Mouse (Mus musculus) erythroblast, embryonic 14.5 days (primary cell): ENCODE results near the gene Prkcg.

Experiments
- GATA1 ChIP-seq: IDR thresholded peaks from 2 replicates; pipeline ENCODE4 v1.6.1; 2012; ENCODE audit warnings: low read length, inconsistent platforms, mixed read lengths
- TAL1 ChIP-seq: IDR thresholded peaks from 3 replicates; pipeline ENCODE4 v1.6.1; 2012; ENCODE audit warnings: low read length, inconsistent platforms, mixed read lengths

DNA sequence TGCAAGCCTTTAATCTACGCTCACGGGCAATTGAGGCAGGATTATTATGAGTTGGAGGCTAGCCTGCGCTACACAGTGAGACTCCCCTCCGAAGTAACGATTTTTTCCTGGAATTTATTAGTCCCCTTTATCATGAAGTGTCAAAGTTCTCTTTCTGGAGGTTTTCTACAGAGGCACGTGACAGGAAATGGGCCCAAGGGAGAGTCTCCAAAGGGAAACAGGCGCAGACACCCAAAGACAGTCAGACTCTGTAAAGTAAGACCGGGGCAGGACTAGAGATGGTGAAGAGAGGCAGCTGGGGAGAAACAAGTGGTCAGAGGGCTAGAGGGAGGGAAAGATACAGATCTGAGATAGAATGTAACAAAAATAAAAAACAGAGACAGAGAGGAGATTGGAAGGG, 21.1 kb upstream of the Prkcg start:
- TF ChIP-seq GATA1 (no peak), TAL1 (no peak)
